Mouse (Mus musculus): Measurements from ENCODE around the gene Tmsb4x.
A peak's percentile ranks its signal among the peaks of the same experiment; 100 is the strongest.

The Tmsb4x gene

DNA sequence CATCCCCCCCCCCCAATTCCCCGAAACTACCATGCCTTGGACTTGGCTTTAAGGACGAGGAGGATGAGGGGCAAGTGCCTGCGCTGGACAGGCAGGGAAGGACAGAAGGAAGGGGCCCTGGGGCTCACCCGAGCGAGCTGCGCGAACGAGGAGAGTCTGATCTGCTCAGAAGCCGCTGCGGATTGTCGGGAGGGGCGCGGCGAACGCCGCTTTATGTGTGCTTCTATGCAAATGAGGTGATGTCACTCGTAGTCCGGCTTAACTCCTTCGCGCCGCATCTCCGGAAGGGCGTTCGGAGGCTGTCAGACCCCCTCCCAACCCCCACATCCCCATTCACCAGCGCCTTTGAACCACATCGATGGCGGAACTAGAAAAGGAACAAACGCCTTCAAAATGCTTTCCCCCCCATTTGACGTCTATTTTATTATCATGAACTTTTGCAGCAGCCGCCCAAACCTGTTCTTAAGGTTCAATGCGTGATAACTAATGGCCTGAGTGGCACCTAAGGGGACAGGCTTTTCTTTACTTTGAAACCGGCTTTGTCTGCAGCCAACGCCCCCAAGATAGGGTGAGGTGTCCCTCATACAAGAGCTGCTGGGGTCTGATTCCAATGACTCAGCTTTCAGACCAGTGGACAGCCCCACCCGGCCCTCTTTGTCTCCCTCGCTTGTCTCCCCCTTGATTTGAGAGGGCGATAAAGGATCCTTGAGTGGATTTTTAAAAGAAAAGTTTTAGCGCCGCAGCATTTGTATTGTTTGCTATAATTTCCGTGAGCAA, at the start of gene Tmsb4x:
Gene Tmsb4x (minus strand): TSS at position 338 of the 777 bp plus-strand sequence.
- Histone ChIP-seq H3K4me1 (replicated peaks; ENCODE audit: low read depth, low read length) (peaks cover 30% of the 10 kb centered on the region), H3K36me3 (ENCODE audit: insufficient read depth, low read length) (peaks cover 9% of the 10 kb centered on the region), H3K4me3 (replicated peaks; ENCODE audit: low read length) (peak within 1 kb of the TSS; percentile 86), H3K27me3 (ENCODE audit: insufficient read depth, low read length) (no peaks in the 10 kb centered on the region), H3K9me3 (ENCODE audit: low read length) (no peaks in the 10 kb centered on the region)
- TF ChIP-seq NANOG (IDR thresholded peaks at IDR 0.05; ENCODE audit: borderline replicate concordance, low read length) (no peak), POU5F1 (IDR thresholded peaks at IDR 0.05; ENCODE audit: borderline replicate concordance, low read length) (no peak), CTCF (conservative IDR thresholded peaks at IDR 0.05; ENCODE audit: low read length) (no peak)

DNA sequence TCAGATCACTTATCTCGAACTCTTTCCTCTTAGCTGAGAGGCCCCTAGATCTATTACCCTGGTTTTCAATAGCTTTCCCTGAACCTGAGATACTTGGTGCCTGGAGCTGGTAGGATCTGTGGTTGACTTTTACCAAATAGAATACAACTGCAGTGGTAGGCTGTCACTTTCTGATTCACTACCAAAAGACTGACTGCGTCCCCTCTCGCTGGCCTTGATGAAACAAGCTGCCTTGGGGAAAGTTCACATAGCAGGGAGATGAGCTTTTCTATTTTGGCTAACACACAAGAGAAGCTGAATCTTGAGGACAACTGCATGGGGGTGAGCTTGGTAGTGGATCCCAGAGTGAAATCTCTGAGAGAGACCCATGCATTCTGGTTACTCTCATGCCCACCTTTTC, 32.6 kb upstream of the Tmsb4x start:
- Histone ChIP-seq H3K4me3 (replicated peaks; ENCODE audit: low read length) (no peak overlapping the region), H3K36me3 (ENCODE audit: insufficient read depth, low read length) (no peaks in the 10 kb centered on the region)
- TF ChIP-seq POU5F1 (IDR thresholded peaks at IDR 0.05; ENCODE audit: borderline replicate concordance, low read length) (no peak), CTCF (conservative IDR thresholded peaks at IDR 0.05; ENCODE audit: low read length) (no peak), NANOG (IDR thresholded peaks at IDR 0.05; ENCODE audit: borderline replicate concordance, low read length) (no peak)

DNA sequence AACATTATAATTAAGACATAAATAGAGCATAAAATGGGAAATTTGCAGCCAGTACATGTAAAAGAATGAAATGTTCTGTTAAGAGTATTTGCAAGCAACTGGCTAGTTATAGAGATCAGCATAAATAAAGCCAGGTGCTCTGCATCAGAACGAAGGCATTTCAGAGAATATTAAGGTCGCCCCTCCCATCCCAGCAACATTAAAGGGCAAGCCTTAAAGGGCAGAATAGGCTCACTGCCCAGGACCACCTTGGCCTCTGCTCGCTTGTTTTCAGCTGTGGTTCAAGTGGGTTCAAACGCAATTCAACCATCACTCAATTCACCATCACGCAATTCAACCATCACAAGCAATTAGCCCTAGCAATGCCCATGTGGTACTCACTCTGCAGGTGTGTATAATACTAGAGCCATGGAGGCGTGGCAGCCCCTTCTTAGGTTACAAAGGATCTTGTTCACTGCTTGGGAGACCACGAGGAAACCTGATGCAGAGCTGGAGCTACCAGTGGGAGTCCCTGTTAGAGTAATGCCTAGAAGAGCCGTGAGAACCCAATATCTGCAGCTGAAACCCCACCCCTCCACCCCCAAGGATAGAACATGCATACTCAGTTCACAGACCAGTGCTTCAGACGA, 30.3 kb upstream of the Tmsb4x start:
- Histone ChIP-seq H3K36me3 (ENCODE audit: insufficient read depth, low read length) (no peaks in the 10 kb centered on the region), H3K27me3 (ENCODE audit: insufficient read depth, low read length) (no peaks in the 10 kb centered on the region), H3K9me3 (ENCODE audit: low read length) (no peaks in the 10 kb centered on the region), H3K4me3 (replicated peaks; ENCODE audit: low read length) (no peak overlapping the region), H3K4me1 (replicated peaks; ENCODE audit: low read depth, low read length) (no peaks in the 10 kb centered on the region)
- TF ChIP-seq NANOG (IDR thresholded peaks at IDR 0.05; ENCODE audit: borderline replicate concordance, low read length) (no peak), POU5F1 (IDR thresholded peaks at IDR 0.05; ENCODE audit: borderline replicate concordance, low read length) (no peak), CTCF (conservative IDR thresholded peaks at IDR 0.05; ENCODE audit: low read length) (no peak)

More for the DNA sequence above, 32.6 kb upstream of the Tmsb4x start:
- no peaks in the 10 kb centered on the region for H3K27me3 ChIP-seq (ENCODE audit: insufficient read depth, low read length)
- H3K4me1 ChIP-seq (replicated peaks; ENCODE audit: low read depth, low read length) = no peaks in the 10 kb centered on the region
- H3K9me3 ChIP-seq (ENCODE audit: low read length) = no peaks in the 10 kb centered on the region

DNA sequence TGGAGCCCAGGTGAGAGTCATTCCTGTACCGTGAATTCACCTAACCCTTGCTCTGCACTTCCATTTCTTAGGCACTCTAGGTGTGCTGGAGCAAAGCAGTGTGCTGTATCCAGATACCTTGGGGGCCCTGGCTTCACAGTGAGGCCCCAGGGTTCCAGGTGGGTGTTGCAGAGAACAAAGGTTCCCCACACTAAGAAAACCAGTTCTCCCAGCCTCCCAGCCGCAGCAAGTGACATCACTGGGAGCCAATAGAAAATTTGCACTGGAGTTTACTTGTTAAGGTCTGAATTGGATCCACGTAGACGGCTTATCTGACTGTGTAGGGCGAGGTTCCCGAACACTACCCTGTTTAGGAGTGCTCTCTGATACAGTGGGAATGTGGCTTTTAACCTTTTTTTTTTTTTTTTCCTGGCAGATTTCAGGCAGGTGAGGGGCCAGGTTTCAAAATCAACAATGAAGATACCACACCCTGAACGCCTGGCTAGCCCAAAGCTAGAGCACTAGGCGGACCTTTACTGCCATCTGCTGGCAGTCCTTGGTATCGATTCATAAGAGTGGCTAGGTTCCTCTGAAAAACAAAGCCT, 24.1 kb upstream of the Tmsb4x start:
- peaks cover 32% of the 10 kb centered on the region for H3K4me1 ChIP-seq (replicated peaks; ENCODE audit: low read depth, low read length)
- H3K9me3 ChIP-seq (ENCODE audit: low read length) = no peaks in the 10 kb centered on the region
- TF ChIP-seq NANOG (IDR thresholded peaks at IDR 0.05; ENCODE audit: borderline replicate concordance, low read length) (no peak), CTCF (conservative IDR thresholded peaks at IDR 0.05; ENCODE audit: low read length) (peak; percentile 51), POU5F1 (IDR thresholded peaks at IDR 0.05; ENCODE audit: borderline replicate concordance, low read length) (no peak)
- H3K36me3 ChIP-seq (ENCODE audit: insufficient read depth, low read length) = no peaks in the 10 kb centered on the region
- H3K4me3 ChIP-seq (replicated peaks; ENCODE audit: low read length) = no peak overlapping the region
- no peaks in the 10 kb centered on the region for H3K27me3 ChIP-seq (ENCODE audit: insufficient read depth, low read length)

- no peaks in the 10 kb centered on the region for H3K36me3 ChIP-seq (ENCODE audit: insufficient read depth, low read length)
- TF ChIP-seq NANOG (IDR thresholded peaks at IDR 0.05; ENCODE audit: borderline replicate concordance, low read length) (no peak), POU5F1 (IDR thresholded peaks at IDR 0.05; ENCODE audit: borderline replicate concordance, low read length) (no peak), CTCF (conservative IDR thresholded peaks at IDR 0.05; ENCODE audit: low read length) (no peak)
Observed at GRCm38 (mm10) chrX:167231150-167231549, 22.0 kb upstream of the Tmsb4x start.

GRCm38 (mm10) chrX:167229819-167230218, 20.7 kb upstream of the Tmsb4x start:
- H3K4me3 ChIP-seq (replicated peaks; ENCODE audit: low read length) = no peak overlapping the region
- no peaks in the 10 kb centered on the region for H3K36me3 ChIP-seq (ENCODE audit: insufficient read depth, low read length)
- H3K27me3 ChIP-seq (ENCODE audit: insufficient read depth, low read length) = no peaks in the 10 kb centered on the region
- TF ChIP-seq POU5F1 (IDR thresholded peaks at IDR 0.05; ENCODE audit: borderline replicate concordance, low read length) = no peak
- no peak for TF ChIP-seq NANOG (IDR thresholded peaks at IDR 0.05; ENCODE audit: borderline replicate concordance, low read length)
- no peak for TF ChIP-seq CTCF (conservative IDR thresholded peaks at IDR 0.05; ENCODE audit: low read length)
- no peaks in the 10 kb centered on the region for H3K9me3 ChIP-seq (ENCODE audit: low read length)
- peaks cover 58% of the 10 kb centered on the region for H3K4me1 ChIP-seq (replicated peaks; ENCODE audit: low read depth, low read length)

More at GRCm38 (mm10) chrX:167231150-167231549, 22.0 kb upstream of the Tmsb4x start:
- Histone ChIP-seq H3K4me3 (replicated peaks; ENCODE audit: low read length) (no peak overlapping the region), H3K4me1 (replicated peaks; ENCODE audit: low read depth, low read length) (peaks cover 46% of the 10 kb centered on the region), H3K27me3 (ENCODE audit: insufficient read depth, low read length) (no peaks in the 10 kb centered on the region), H3K9me3 (ENCODE audit: low read length) (no peaks in the 10 kb centered on the region)

GRCm38 (mm10) chrX:167229206-167229605, 20.1 kb upstream of the Tmsb4x start:
- Histone ChIP-seq H3K4me3 (replicated peaks; ENCODE audit: low read length) (no peak overlapping the region), H3K4me1 (replicated peaks; ENCODE audit: low read depth, low read length) (peaks cover 58% of the 10 kb centered on the region), H3K9me3 (ENCODE audit: low read length) (no peaks in the 10 kb centered on the region), H3K36me3 (ENCODE audit: insufficient read depth, low read length) (no peaks in the 10 kb centered on the region), H3K27me3 (ENCODE audit: insufficient read depth, low read length) (no peaks in the 10 kb centered on the region)
- TF ChIP-seq POU5F1 (IDR thresholded peaks at IDR 0.05; ENCODE audit: borderline replicate concordance, low read length) (no peak), CTCF (conservative IDR thresholded peaks at IDR 0.05; ENCODE audit: low read length) (peak; percentile 58)

- H3K9me3 ChIP-seq (ENCODE audit: low read length) = no peaks in the 10 kb centered on the region
- peaks cover 51% of the 10 kb centered on the region for H3K4me1 ChIP-seq (replicated peaks; ENCODE audit: low read depth, low read length)
- TF ChIP-seq NANOG (IDR thresholded peaks at IDR 0.05; ENCODE audit: borderline replicate concordance, low read length) (no peak), CTCF (conservative IDR thresholded peaks at IDR 0.05; ENCODE audit: low read length) (no peak), POU5F1 (IDR thresholded peaks at IDR 0.05; ENCODE audit: borderline replicate concordance, low read length) (no peak)
- H3K36me3 ChIP-seq (ENCODE audit: insufficient read depth, low read length) = no peaks in the 10 kb centered on the region
- no peak overlapping the region for H3K4me3 ChIP-seq (replicated peaks; ENCODE audit: low read length)
- H3K27me3 ChIP-seq (ENCODE audit: insufficient read depth, low read length) = no peaks in the 10 kb centered on the region
Observed at GRCm38 (mm10) chrX:167227756-167228155, 18.6 kb upstream of the Tmsb4x start.
